Mouse (Mus musculus) left cerebral cortex, postnatal 10 days (tissue): ENCODE data around the gene Calr. TPM values are rescaled to one million over a fixed set of nuclear protein-coding genes. Genes with fewer than 3 reads are reported as not detected.

Experiments used
- DNase-seq, 2 experiments: peaks; one replicate each; pipeline ENCODE4 v3.0.0; 2021 to 2022; ENCODE audit warnings: low spot score in 2 of 2, mixed read lengths in 1 of 2; ENCODE audit errors: extremely low spot score in 1 of 2
- intact Hi-C: fragments of 180-260 bp; cut with DNase I; formaldehyde crosslinking; loops from one replicate; pipeline ENCODE4 v1.15.1; 2025
- total RNA-seq, 2 experiments: library from RNA; stranded (reverse); gene quantifications; 2 replicates each; pipeline ENCODE4 v1.2.3; 2021

The Calr gene
- total RNA-seq: 100 to 1,000 TPM; 455 to 481 TPM

DNA sequence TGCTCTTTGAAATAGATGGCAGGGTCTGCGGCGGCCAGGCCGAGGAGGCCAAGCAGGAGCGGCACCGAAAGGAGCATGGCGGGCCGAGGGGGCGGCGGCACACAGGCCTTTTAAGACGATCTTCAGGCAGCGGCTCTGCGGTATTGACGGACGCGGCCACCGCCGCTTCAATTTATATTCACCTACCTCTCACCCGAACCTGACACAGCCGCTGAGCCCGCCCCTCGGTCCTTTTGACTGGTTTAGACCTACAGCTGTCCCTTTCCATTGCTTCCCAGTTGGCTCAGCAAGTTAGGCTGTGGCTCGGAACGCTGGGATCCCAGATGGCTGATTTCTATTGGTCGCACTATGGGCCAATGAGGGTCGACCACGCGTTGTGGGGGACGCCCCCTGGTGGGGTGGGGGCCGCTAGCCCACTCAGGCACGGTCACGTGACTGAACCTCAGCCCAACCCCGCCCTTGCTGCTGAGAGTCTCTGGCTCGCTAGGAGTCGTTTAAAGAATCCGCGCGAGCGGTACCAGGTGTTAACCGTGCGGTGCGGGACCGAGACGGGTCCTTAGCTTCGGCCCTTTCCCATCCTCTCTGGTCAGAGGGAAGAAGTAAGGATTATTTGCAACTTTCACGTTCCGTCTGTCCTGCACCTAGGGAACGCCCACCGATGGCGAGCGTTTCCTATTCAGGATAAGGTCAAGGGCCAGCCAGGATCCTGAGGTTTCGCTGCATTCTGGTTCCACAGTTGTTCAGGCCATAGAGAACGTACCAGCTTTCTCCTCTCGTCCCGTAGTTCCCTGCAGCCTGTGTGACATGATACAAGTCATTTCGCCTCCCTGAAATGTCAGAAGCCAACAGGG lies at the start of gene Calr:
Gene Calr, minus strand, starts transcription at position 213 of the 851 bp plus-strand sequence.
- DNase-seq: peak; percentile 99 to 100
- intact Hi-C loops: loop anchor here (5.0 kb wide), 1 partner anchor 55 kb away; the partner anchor contains the start of gene Klf1

DNA sequence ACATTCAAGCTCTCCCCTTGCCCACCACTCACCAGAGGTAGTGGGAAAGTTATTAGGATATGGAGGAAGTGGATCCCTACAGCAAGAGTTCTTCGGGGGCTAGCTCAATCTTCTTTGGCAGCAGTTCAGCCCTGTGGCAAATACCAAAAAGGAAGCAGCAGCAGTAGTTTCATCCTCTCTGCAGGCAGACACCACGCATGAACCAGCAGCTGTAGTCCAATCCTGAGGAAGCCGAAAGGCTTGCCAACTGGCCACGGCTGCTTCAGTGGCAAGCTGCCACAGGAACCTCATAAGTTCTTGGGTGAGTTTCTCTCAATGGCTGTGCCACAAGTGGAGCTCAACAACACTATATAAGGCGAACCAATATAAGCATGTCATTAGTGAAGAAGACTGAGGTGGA lies 49.2 kb upstream of the Calr start:
- no peak for DNase-seq

DNA sequence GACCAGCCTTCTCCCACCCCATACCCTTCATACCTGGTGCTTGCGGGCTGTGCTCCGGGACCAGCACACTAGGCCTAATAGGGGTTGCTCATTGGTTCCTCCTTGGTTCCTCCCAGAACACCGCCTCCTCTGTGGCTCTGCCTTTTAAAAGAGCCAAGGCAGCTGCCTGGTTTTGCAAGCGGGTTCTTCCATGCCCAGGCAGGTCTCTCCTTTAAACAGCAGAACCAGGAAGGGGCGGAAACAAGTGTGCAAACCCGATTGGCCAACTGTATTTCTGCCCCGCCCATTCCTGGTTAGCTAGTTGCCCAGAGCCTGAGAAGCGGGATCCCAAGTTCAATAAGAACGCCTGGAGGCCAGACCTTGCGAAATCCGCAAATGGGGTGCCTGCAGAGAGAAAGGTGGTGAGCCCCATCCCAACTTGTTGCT lies 47.0 kb upstream of the Calr start, which contains the start of gene Gcdh:
Gene Gcdh, minus strand, starts transcription at position 213 of the 426 bp plus-strand sequence.
- peak; percentile 92 to 93 for DNase-seq
- intact Hi-C loops: no loop called here

More for the DNA sequence above, 49.2 kb upstream of the Calr start:
- intact Hi-C loops: no loop called here

DNA sequence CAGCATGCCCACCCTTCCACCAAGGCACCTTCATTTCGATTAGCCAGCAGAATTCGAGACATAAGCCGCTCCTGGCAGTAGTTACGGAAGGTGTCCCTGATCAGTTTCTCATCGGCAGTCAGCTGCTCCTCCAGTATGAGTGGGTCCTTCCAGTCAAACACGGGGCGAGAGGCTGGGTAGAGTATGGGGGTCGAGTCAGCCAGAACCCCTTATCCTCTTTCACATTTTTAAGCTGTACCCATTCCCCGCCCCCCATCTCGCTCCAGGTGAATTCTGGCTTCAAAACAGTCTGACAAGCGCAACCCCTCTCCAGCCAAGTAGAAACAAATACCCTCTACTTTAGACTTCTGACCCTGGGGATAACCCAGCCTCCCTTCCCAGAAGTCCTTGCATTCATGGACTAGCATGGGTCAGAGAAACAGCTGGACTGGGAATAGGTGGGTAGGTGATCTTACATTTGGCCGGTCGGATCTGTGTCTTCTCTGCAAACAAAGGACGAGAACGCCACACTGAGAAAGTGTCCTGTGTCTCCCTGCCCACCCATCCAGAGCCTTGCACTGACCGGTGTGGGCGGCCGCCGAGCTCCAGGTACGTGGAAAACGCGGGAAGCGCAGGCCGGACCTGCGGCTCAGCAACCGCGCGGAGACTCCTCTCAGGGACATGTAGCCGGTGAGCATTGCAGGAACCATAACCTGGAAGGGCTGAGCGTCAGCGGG lies 46.4 kb upstream of the Calr start:
- intact Hi-C loops: no loop called here
- DNase-seq: no peak

DNA sequence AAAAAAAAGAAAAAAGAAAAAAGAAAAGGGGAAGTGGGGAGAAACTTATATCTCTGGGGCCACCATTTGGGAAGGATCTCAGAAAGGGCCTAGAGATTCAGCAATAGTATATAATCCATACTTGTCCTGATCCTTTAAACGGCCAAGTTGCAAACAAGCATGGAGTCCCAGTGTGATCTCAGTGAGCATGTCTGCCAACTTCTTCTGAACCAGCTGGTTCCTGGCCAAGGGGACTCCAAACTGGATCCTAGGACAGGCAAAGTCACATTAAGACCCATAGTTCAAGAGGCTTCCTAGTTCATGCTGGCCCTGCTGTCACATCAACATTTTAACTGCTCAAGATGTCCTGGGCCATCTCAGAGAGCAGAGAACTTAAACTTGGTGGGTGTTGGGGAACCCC lies 42.4 kb upstream of the Calr start:
- intact Hi-C loops: no loop called here
- no peak for DNase-seq

DNA sequence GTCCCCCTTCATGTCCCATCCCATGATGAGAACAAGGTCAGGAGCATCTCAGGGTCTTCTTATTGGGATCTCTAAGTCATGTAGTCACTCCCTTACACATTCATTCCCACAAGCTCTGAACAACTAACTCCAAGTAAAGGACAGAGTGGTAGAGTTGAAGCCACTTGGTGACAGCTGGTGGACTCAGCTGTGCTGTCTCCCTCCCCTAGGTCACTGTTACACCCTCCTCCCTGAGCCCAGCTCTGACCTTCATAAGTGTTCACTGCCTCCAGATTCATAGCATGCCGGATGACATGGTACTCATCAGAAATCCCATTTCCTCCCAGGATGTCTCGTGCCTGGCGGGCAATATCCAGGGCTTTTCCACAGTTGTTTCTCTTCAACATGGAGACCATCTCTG lies 41.5 kb upstream of the Calr start:
- no peak for DNase-seq
- intact Hi-C loops: no loop called here

DNA sequence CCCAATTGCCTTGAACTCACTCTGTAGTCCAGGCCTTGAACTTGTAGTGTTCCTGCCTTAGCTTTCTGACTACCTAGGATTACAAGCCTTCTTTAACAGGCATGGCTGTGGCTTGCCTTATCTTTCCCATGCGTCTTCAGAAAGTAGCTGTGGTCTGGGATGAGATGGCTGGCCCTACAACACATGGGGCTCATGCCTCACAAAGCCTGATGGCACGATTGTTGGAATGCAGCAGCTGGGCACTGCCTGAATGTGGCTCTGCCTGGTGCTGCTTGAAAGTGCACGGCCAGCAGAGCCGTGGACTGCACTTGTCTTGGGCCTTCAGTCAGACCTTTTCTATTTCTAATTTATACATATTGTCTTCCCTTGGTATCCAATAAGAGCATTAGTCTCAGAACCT lies 38.0 kb upstream of the Calr start:
- intact Hi-C loops: no loop called here
- no peak for DNase-seq

DNA sequence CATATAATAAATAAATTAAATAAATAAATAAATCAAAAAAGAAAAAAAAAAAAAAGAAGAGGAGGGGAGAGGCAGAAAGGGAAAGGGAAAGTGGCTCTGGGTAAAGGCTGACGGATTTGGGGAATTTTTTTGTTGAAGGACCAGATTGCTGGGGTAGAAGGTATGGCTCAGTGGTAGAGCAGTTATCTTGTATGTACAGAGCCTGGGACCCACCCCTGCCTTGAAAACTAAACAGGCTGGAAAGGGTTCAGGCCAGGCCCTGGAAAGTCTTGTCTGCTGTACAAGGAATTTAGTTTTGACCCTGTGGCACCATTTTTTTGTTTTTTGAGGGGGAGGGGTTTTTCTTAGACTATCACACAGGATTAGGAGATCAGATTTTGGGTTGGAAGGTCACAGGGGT lies 32.2 kb upstream of the Calr start:
- DNase-seq: no peak
- intact Hi-C loops: no loop called here

DNA sequence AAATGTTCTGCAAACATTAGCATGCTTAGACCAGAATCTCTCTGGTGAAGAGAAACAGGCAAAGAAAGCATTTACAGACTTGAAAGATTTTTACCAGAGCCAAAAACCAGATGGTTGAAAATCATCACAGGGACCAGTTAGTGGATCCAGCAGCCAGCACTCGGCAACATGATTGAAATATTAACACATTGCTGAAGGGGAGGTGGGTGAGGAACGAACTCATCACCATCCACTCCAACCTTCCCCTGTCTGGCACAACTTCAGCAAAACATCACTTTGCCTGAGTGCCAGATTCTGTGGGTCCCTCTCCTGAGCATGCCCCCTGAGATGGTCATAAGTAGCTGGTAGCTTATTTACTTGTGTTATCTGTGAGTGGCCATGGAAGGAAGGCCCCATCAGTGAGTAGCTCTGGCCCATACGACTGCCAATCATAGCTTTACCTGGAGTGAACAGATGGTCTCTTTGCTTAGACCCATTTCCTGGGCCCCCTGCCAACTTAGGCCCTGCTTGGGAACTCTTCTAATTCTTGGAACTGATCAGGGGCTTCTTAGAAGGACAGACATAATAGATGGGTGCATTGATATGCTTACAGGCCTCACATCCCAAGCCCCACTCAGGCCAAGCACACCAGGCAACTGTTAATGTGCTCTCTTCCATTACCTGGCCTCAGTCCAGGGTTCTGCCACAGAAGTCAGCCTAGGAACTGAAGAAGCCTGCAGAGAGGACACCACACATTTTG lies 30.7 kb upstream of the Calr start:
- peak in 1 of 2 experiments; percentile 35 for DNase-seq
- intact Hi-C loops: no loop called here

DNA sequence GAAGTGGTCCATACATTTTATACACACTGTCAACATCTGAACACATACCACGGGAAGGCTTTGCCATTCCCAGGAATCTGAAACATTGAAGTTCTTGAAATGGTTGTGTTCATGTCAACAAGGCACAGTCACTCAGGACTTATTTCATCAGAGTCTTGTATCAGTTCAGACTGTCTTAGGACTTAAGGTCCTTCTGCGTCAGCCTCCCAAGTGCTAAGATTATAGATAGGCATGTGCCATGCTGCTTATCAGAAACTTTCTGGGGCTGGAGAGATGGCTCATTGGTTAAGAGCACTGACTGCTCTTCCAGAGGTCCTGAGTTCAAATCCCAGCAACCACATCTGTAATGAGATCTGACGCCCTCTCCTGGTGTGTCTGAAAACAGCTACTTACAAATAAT lies 27.6 kb upstream of the Calr start:
- intact Hi-C loops: no loop called here
- no peak for DNase-seq

DNA sequence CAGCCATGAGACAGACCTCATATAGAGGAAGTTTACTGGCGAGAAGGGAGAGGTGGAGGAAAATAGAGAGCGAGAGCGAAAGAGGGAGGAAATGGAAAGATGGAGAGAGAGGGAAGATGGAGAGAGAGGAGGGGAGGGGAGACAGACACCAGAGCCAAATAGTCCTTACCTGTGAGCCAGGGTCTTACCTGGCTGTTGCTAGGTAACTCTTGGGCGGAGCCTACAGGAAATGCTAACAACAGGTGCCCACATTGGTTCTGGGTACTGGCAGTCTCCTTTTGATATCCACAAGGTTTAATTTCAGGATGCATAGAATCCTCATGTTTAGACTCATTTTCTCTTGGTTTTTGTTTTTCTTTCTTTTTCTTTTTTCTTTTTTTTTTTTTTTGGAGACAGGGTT lies 26.3 kb upstream of the Calr start:
- no peak for DNase-seq
- intact Hi-C loops: no loop called here

DNA sequence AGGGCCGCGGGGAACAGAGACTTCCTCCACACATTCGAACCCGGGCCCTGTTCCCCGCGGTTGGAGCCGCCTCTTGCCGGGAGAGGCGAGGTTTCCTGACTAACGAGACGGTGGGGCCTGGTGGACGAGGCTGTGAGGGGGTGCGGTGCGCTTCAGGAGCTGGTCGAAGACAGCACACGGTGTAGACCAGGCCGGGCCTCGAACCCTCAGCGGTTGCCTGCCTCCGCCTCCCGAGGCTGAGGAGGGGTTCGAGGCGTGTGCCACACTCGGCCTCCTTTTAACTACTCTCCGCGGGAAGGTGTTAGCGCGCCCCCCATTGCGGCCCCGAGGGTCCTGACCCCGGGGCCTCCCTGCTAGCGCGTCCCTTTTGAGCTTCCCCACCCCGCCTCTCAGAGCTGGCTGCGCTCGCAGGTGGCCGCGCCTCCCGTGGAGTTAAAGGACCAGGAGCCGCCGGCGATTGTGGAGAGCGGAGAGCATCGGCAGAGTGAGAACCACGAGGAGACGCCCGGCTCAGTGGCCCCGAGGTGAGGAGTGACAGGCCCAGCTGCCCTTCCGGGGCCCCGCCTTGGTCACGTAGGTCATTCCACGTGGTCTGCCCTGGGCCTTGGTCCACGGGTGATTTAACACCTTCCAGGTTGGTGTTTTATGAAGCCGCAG lies 25.7 kb upstream of the Calr start:
- intact Hi-C loops: no loop called here
- DNase-seq: peak in 1 of 2 experiments; percentile 51

DNA sequence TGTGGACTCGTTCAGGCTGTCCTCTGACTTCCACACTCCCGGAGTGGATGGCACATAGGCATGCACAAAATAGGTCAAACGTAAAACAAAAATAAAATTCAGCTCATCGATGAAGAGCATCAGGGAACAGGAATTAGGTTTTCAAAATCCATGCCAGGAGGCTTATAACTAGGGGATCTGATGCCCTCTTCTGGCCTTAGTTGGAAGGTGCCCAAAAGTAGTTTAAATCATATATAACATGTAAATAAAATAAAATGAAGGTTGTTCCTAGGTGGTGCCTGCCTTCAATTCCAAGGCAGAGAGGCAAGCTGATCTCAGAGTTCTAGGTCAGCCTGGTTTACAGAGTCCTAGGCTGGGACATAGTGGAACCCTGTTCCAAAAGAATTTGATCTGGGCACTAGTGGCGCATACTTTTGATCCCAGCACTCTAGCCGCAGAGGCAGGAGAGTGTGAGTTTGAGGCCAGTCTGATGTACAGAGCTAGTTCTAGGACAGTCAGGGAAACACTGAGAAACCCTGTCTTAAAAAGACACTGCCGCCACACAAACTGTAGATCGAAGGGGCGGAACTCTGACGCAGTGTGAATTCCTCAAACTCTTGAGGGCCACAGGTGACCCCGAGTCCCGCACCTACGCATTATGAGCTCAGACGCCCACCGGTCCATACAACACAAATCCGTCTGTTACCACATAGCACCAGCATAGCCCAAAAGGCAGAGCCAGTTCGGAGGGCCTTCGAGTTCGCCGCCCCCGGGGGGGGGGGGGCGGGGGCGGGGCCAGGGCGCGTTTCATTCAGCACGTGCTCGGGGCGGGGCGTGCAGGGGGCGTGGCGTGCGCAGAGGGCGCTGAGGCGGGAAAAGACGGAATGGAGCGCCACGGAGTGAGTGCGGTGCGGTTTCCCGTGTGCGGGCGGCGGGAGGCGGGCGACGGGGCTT lies 24.9 kb upstream of the Calr start, which contains the start of gene Syce2:
Gene Syce2, plus strand, starts transcription at position 736 of the 933 bp plus-strand sequence.
- peak; percentile 42 to 90 for DNase-seq

DNA sequence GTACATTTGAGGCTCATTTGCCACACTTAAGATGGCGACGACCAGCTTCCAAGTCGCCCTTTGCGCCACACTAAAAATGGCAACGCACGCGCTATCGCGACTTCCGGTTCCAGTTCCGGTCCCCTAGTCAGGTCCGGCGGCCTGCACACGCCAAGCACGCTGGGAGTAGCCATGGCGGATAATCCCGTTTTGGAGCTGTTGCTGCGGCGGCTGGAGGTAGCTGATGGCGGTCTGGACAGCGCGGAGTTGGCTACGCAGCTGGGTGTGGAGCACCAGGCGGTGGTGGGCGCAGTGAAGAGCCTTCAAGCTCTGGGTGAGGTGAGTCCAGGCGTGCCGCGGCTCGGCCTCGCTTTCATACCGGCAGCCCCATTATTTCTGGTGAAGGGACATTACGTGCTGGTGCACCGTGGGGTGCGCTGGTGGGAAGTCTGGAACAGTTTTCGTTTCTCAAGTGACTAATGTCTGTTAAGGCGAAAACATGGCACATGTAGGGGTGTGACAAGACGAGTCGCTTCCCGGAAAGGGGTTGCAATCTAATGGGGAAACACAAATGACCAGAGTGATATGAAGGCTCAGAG lies 10.2 kb upstream of the Calr start, which contains the start of gene Farsa:
Gene Farsa, plus strand, starts transcription at position 126 of the 578 bp plus-strand sequence.
- peak; percentile 93 to 94 for DNase-seq
- intact Hi-C loops: no loop called here

More for the DNA sequence above, 24.9 kb upstream of the Calr start, which contains the start of gene Syce2:
- intact Hi-C loops: no loop called here

DNA sequence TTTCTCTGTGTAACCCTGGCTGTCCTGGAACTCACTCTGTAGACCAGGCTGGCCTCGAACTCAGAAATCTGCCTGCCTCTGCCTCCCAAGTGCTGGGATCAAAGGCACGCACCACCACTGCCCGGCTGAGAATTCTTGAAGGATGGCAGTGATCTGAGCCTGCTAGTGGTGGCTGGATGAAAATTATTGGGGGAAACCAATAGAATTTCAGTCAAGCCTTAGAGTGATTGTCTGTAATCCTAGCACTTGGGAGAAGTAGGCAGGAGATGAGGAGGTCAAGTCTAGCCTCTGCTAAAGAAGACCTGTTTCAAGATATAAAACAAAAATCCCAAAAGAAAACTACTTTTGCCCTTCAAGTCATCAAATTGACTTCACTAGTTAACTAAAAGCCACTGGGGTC lies 9.7 kb upstream of the Calr start:
- intact Hi-C loops: no loop called here
- DNase-seq: no peak

DNA sequence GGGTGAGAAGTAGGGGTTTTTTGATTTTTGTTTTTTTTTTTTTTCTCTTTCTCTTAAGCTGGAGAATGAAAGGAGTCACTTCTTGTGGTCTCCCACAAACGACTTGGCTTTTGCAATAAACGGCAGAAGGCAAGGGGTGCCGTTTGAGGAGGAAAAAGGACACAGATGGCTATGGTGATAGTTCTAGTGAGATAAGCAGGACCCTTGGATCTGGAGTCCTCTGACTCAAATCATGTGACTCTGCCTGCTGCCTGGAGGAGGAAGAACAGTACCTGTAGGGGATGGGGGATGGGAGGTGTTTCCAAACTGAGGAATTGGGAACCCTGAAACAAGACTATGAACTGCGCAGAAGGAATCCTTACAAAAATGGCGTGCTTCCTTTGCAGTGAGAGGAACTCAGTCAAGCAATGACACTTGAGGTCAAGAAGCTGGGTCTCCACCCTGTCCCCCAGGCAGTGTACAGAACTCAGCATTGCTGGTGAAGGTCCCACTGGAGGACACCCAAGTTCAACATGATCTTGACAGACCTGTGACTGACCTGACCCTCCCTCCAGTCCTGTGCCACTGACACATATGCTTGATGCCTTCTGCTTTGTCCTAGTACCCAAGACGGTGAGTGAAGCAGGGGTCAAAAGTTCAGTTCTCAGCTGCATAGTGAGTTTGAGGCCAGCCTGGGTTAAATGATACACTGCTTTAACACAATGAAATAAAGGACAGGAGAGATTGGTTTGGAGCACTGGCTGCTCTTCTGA lies 1.1 kb upstream of the Calr start:
- intact Hi-C loops: loop anchor here (5.0 kb wide), 1 partner anchor 54 kb away; the partner anchor contains the start of gene Klf1
- DNase-seq: no peak
